Mouse (Mus musculus): ENCODE measurements around the gene Sept14. TPM values are rescaled to one million over a fixed set of nuclear protein-coding genes. Genes with fewer than 3 reads are reported as not detected.

Gene Sept14
- polyA plus RNA-seq, 1 experiment from 2014 or later = not detected

GRCm38 (mm10) chr5:129666271-129666909, 41.9 kb downstream of the Sept14 start:
- ATAC-seq (ENCODE audit: low FRiP score) = no peak
- 94% methylated on average over 10 of the region's 10 CpGs for WGBS
- Histone ChIP-seq H3K9me3 (no peaks in the 10 kb centered on the region), H3K9ac (no peak overlapping the region), H3K36me3 (replicated peaks) (no peaks in the 10 kb centered on the region), H3K4me3 (replicated peaks) (no peak overlapping the region), H3K27me3 (no peaks in the 10 kb centered on the region; the same call in 1 of the 2 replicates), H3K4me1 (peaks cover 10% of the 10 kb centered on the region), H3K27ac (no peak overlapping the region), H3K4me2 (no peak overlapping the region)

- Histone ChIP-seq H3K27ac (no peak overlapping the region), H3K27me3 (no peaks in the 10 kb centered on the region), H3K4me1 (peaks cover 6% of the 10 kb centered on the region), H3K4me2 (no peak overlapping the region), H3K36me3 (replicated peaks) (peaks cover 16% of the 10 kb centered on the region), H3K4me3 (replicated peaks) (no peak overlapping the region), H3K9ac (no peak overlapping the region), H3K9me3 (no peaks in the 10 kb centered on the region)
- WGBS = 93% methylated on average over 5 of the region's 5 CpGs
- ATAC-seq (ENCODE audit: low FRiP score) = no peak
Observed at GRCm38 (mm10) chr5:129664090-129664489, 44.2 kb downstream of the Sept14 start.

GRCm38 (mm10) chr5:129657931-129658330, 50.4 kb downstream of the Sept14 start:
- H3K27me3 ChIP-seq = no peaks in the 10 kb centered on the region
- H3K4me1 ChIP-seq = no peaks in the 10 kb centered on the region
- 95% methylated on average over 15 of the region's 15 CpGs for WGBS
- peaks cover 54% of the 10 kb centered on the region for H3K36me3 ChIP-seq (replicated peaks)
- ATAC-seq (ENCODE audit: low FRiP score) = no peak
- H3K4me3 ChIP-seq (replicated peaks) = no peak overlapping the region
- no peak overlapping the region for H3K27ac ChIP-seq
- no peak overlapping the region for H3K4me2 ChIP-seq
- no peak overlapping the region for H3K9ac ChIP-seq
- no peaks in the 10 kb centered on the region for H3K9me3 ChIP-seq

GRCm38 (mm10) chr5:129657016-129657415, 51.3 kb downstream of the Sept14 start:
- Histone ChIP-seq H3K36me3 (replicated peaks) (peaks cover 54% of the 10 kb centered on the region), H3K9me3 (no peaks in the 10 kb centered on the region), H3K4me3 (replicated peaks) (no peak overlapping the region), H3K27me3 (no peaks in the 10 kb centered on the region), H3K4me2 (no peak overlapping the region), H3K9ac (no peak overlapping the region), H3K27ac (no peak overlapping the region), H3K4me1 (no peaks in the 10 kb centered on the region)
- 96% methylated on average over 10 of the region's 10 CpGs for WGBS
- ATAC-seq (ENCODE audit: low FRiP score) = no peak

- H3K27me3 ChIP-seq = no peaks in the 10 kb centered on the region
- no peaks in the 10 kb centered on the region for H3K4me1 ChIP-seq
- H3K9me3 ChIP-seq = no peaks in the 10 kb centered on the region
- peaks cover 6% of the 10 kb centered on the region for H3K36me3 ChIP-seq (replicated peaks)
- H3K27ac ChIP-seq = no peak overlapping the region
- no peak overlapping the region for H3K4me3 ChIP-seq (replicated peaks)
- H3K4me2 ChIP-seq = no peak overlapping the region
- WGBS = 91% methylated on average over 5 of the region's 5 CpGs
- no peak for ATAC-seq (ENCODE audit: low FRiP score)
- H3K9ac ChIP-seq = no peak overlapping the region
Observed at GRCm38 (mm10) chr5:129650858-129651257, 57.5 kb downstream of the Sept14 start.

Other genes with a start within 250 kb of the Sept14 start
- 62.8 and 65.6 TPM in 2 replicates for gene Sfswap, start 207.3 kb downstream of the Sept14 start, polyA plus RNA-seq (2016; fragmentation: Nextera tagmentation; extraction: Ambion mirVana)
- gene Mmp17, start 124.3 kb downstream of the Sept14 start, polyA plus RNA-seq (2016; fragmentation: Nextera tagmentation; extraction: Ambion mirVana) = 8.4 and 10.4 TPM in 2 replicates
- 5.6 and 6.3 TPM in 2 replicates for gene Zfp11, start 38.4 kb downstream of the Sept14 start, polyA plus RNA-seq (2016; fragmentation: Nextera tagmentation; extraction: Ambion mirVana)
- gene Mrps17, start 7.0 kb upstream of the Sept14 start, polyA plus RNA-seq (2016; fragmentation: Nextera tagmentation; extraction: Ambion mirVana) = 160 and 166 TPM in 2 replicates
- 79.0 and 83.1 TPM in 2 replicates for gene Nipsnap2, start 16.6 kb upstream of the Sept14 start, polyA plus RNA-seq (2016; fragmentation: Nextera tagmentation; extraction: Ambion mirVana)
- 42.8 and 47.3 TPM in 2 replicates for gene Psph, start 78.9 kb upstream of the Sept14 start, polyA plus RNA-seq (2016; fragmentation: Nextera tagmentation; extraction: Ambion mirVana)
- gene Sumf2, start 138.5 kb upstream of the Sept14 start, polyA plus RNA-seq (2016; fragmentation: Nextera tagmentation; extraction: Ambion mirVana) = 47.0 and 49.2 TPM in 2 replicates
- 756 and 796 TPM in 2 replicates for gene Chchd2, start 179.0 kb upstream of the Sept14 start, polyA plus RNA-seq (2016; fragmentation: Nextera tagmentation; extraction: Ambion mirVana)
- gene Zbed5, start 187.2 kb upstream of the Sept14 start, polyA plus RNA-seq (2016; fragmentation: Nextera tagmentation; extraction: Ambion mirVana) = 6.2 and 7.0 TPM in 2 replicates
- 0.23 and 0.32 TPM in 2 replicates for gene Phkg1, start 190.0 kb upstream of the Sept14 start, polyA plus RNA-seq (2016; fragmentation: Nextera tagmentation; extraction: Ambion mirVana)
- 6.2 and 6.9 TPM in 2 replicates for gene Nupr1l, start 200.0 kb upstream of the Sept14 start, polyA plus RNA-seq (2016; fragmentation: Nextera tagmentation; extraction: Ambion mirVana)
- gene Vkorc1l1, start 233.5 kb upstream of the Sept14 start, polyA plus RNA-seq (2016; fragmentation: Nextera tagmentation; extraction: Ambion mirVana) = 41.2 and 41.3 TPM in 2 replicates